Mouse (Mus musculus): ENCODE measurements around the gene Tjp1. TPM values are rescaled to one million over a fixed set of nuclear protein-coding genes. Genes with fewer than 3 reads are reported as not detected.

Tjp1 gene
- polyA plus RNA-seq, 1 experiment from 2014 or later, result 18.6 TPM

DNA sequence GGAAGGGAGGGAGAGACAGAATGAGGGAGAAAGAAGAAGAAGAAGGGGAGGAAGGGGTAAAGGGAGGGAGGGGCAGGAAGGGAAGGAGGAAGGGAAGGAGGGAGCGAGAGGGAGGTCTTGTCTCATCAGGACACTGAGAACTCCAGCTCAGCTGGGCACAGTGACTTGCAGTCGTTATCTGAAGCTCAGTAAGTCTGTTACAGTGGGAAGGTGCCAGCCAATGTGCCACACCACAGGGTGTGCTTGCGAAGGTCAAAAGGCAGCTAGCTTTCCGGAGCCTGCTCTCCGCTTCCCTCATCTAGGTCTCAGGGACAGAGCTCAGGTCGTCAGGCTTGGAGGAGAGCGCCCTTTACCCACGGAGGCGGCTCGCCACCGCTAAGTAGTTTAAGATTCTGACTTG lies 61.4 kb downstream of the Tjp1 start:
- no peak overlapping the region for H3K9ac ChIP-seq (replicated peaks; ENCODE audit: low read length)
- H3K4me2 ChIP-seq (ENCODE audit: low read depth, low read length), result no peak overlapping the region
- no peak for DNase-seq (ENCODE audit: low spot score)
- H3K4me3 ChIP-seq (ENCODE audit: low read depth, low read length), result no peak overlapping the region
- H3K4me1 ChIP-seq (ENCODE audit: control insufficient read depth, insufficient read depth, low read length), result no peaks in the 10 kb centered on the region
- no peaks in the 10 kb centered on the region for H3K27me3 ChIP-seq (ENCODE audit: control insufficient read depth, insufficient read depth, low read length)
- no peaks in the 10 kb centered on the region for H3K36me3 ChIP-seq (replicated peaks; ENCODE audit: control insufficient read depth, insufficient read depth, low read depth, low read length)
- WGBS, result 34% methylated on average over 11 of the region's 11 CpGs
- H3K27ac ChIP-seq (replicated peaks; ENCODE audit: low read depth, low read length), result no peak overlapping the region
- ATAC-seq (replicated peaks; ENCODE audit: insufficient number of reproducible peaks, low FRiP score, low TSS enrichment, low read depth), result no peak
- no peaks in the 10 kb centered on the region for H3K9me3 ChIP-seq (replicated peaks; ENCODE audit: control insufficient read depth, low read length)

DNA sequence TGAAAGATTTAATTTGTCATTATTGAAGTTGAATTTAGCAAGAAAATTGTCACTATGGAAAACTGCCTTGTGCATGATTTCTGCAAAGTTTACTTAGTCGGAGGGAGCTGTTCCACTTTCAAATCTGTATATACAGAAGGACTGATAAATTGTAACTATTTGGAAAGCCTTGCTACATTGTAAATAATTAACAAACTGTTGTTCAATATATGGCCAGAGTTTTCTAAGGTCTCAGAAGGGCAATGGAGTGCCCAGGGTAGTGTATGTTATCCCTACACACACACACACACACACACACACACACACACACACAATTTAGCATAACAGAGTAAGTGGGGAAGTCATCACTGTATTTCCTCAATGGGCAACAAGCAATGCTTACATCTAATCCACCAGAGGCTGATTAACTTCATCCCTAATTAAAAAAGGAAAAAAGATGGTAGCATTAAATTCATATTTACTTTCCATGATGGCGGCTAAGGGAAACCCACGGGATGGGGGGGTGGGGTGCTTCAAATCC lies 63.0 kb downstream of the Tjp1 start:
- ATAC-seq (replicated peaks; ENCODE audit: insufficient number of reproducible peaks, low FRiP score, low TSS enrichment, low read depth) (no peak), DNase-seq (ENCODE audit: low spot score) (no peak)
- Histone ChIP-seq H3K27me3 (ENCODE audit: control insufficient read depth, insufficient read depth, low read length) (no peaks in the 10 kb centered on the region), H3K9me3 (replicated peaks; ENCODE audit: control insufficient read depth, low read length) (no peaks in the 10 kb centered on the region), H3K4me2 (ENCODE audit: low read depth, low read length) (no peak overlapping the region), H3K36me3 (replicated peaks; ENCODE audit: control insufficient read depth, insufficient read depth, low read depth, low read length) (no peaks in the 10 kb centered on the region), H3K4me1 (ENCODE audit: control insufficient read depth, insufficient read depth, low read length) (no peaks in the 10 kb centered on the region), H3K4me3 (ENCODE audit: low read depth, low read length) (no peak overlapping the region), H3K9ac (replicated peaks; ENCODE audit: low read length) (no peak overlapping the region), H3K27ac (replicated peaks; ENCODE audit: low read depth, low read length) (no peak overlapping the region)
- 85% methylated on average over 3 of the region's 3 CpGs for WGBS

- Histone ChIP-seq H3K9me3 (replicated peaks; ENCODE audit: control insufficient read depth, low read length) (no peaks in the 10 kb centered on the region), H3K36me3 (replicated peaks; ENCODE audit: control insufficient read depth, insufficient read depth, low read depth, low read length) (no peaks in the 10 kb centered on the region), H3K27me3 (ENCODE audit: control insufficient read depth, insufficient read depth, low read length) (no peaks in the 10 kb centered on the region), H3K4me1 (ENCODE audit: control insufficient read depth, insufficient read depth, low read length) (no peaks in the 10 kb centered on the region), H3K4me2 (ENCODE audit: low read depth, low read length) (no peak overlapping the region), H3K9ac (replicated peaks; ENCODE audit: low read length) (no peak overlapping the region), H3K4me3 (ENCODE audit: low read depth, low read length) (no peak overlapping the region), H3K27ac (replicated peaks; ENCODE audit: low read depth, low read length) (no peak overlapping the region)
- no peak for DNase-seq (ENCODE audit: low spot score)
- WGBS, result 82% methylated on average over 4 of the region's 4 CpGs
- ATAC-seq (replicated peaks; ENCODE audit: insufficient number of reproducible peaks, low FRiP score, low TSS enrichment, low read depth), result no peak
Observed at GRCm38 (mm10) chr7:65463438-65463837, 64.1 kb downstream of the Tjp1 start.

DNA sequence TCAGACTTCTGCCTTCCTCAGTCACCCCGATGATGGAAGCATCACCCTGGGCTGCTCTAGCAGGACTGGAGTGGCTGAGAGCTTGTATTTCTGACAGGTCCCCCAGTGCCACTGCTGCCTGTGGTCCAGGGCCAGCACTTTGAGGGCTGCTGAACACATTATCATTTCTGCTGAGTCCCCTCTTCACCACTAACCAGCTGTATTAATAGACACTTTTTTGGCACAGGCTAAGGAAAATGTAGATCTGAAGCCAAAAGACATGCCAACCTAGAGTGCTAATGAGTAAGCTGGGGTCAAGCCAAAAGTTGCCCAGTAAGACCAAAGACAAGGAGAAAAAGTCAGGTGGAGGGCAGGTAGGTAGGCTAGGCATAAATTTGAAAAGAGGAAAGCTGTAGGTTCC lies 66.2 kb downstream of the Tjp1 start:
- no peak overlapping the region for H3K9ac ChIP-seq (replicated peaks; ENCODE audit: low read length)
- H3K36me3 ChIP-seq (replicated peaks; ENCODE audit: control insufficient read depth, insufficient read depth, low read depth, low read length), result no peaks in the 10 kb centered on the region
- no peak overlapping the region for H3K27ac ChIP-seq (replicated peaks; ENCODE audit: low read depth, low read length)
- no peaks in the 10 kb centered on the region for H3K27me3 ChIP-seq (ENCODE audit: control insufficient read depth, insufficient read depth, low read length)
- DNase-seq (ENCODE audit: low spot score) (no peak), ATAC-seq (replicated peaks; ENCODE audit: insufficient number of reproducible peaks, low FRiP score, low TSS enrichment, low read depth) (no peak)
- 77% methylated on average over 1 of the region's 1 CpGs for WGBS
- H3K4me1 ChIP-seq (ENCODE audit: control insufficient read depth, insufficient read depth, low read length), result no peaks in the 10 kb centered on the region
- H3K9me3 ChIP-seq (replicated peaks; ENCODE audit: control insufficient read depth, low read length), result no peaks in the 10 kb centered on the region
- H3K4me2 ChIP-seq (ENCODE audit: low read depth, low read length), result no peak overlapping the region
- no peak overlapping the region for H3K4me3 ChIP-seq (ENCODE audit: low read depth, low read length)

DNA sequence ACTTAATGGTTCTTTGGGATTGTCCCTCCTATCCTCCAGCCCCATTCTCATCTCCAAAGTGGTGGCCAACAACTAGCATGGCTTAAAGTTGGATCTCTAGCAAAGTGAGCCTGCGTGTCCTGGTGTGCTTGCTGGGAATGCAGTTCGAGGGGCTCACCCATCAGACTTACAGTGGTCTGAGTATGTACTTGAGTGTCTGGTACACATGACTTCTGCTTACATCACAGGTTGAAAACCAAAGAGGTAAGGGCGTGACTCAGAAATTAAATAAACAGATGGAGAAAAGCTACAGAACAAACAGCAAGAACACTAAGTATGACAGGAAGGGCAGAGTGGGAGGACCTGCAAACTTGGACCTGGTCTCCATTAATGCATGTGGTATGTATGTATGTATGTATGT lies 67.4 kb downstream of the Tjp1 start:
- H3K4me3 ChIP-seq (ENCODE audit: low read depth, low read length), result no peak overlapping the region
- no peak overlapping the region for H3K9ac ChIP-seq (replicated peaks; ENCODE audit: low read length)
- H3K4me1 ChIP-seq (ENCODE audit: control insufficient read depth, insufficient read depth, low read length), result no peaks in the 10 kb centered on the region
- ATAC-seq (replicated peaks; ENCODE audit: insufficient number of reproducible peaks, low FRiP score, low TSS enrichment, low read depth), result no peak
- H3K27ac ChIP-seq (replicated peaks; ENCODE audit: low read depth, low read length), result no peak overlapping the region
- H3K36me3 ChIP-seq (replicated peaks; ENCODE audit: control insufficient read depth, insufficient read depth, low read depth, low read length), result no peaks in the 10 kb centered on the region
- H3K9me3 ChIP-seq (replicated peaks; ENCODE audit: control insufficient read depth, low read length), result no peaks in the 10 kb centered on the region
- WGBS, result 86% methylated on average over 3 of the region's 3 CpGs
- H3K27me3 ChIP-seq (ENCODE audit: control insufficient read depth, insufficient read depth, low read length), result no peaks in the 10 kb centered on the region
- no peak overlapping the region for H3K4me2 ChIP-seq (ENCODE audit: low read depth, low read length)
- DNase-seq (ENCODE audit: low spot score), result no peak

- H3K4me3 ChIP-seq (ENCODE audit: low read depth, low read length), result no peak overlapping the region
- H3K9me3 ChIP-seq (replicated peaks; ENCODE audit: control insufficient read depth, low read length), result no peaks in the 10 kb centered on the region
- DNase-seq (ENCODE audit: low spot score) (no peak), ATAC-seq (replicated peaks; ENCODE audit: insufficient number of reproducible peaks, low FRiP score, low TSS enrichment, low read depth) (no peak)
- no peak overlapping the region for H3K4me2 ChIP-seq (ENCODE audit: low read depth, low read length)
- WGBS, result 55% methylated on average over 2 of the region's 2 CpGs
- H3K36me3 ChIP-seq (replicated peaks; ENCODE audit: control insufficient read depth, insufficient read depth, low read depth, low read length), result no peaks in the 10 kb centered on the region
- no peak overlapping the region for H3K9ac ChIP-seq (replicated peaks; ENCODE audit: low read length)
- H3K27ac ChIP-seq (replicated peaks; ENCODE audit: low read depth, low read length), result no peak overlapping the region
- H3K27me3 ChIP-seq (ENCODE audit: control insufficient read depth, insufficient read depth, low read length), result no peaks in the 10 kb centered on the region
- no peaks in the 10 kb centered on the region for H3K4me1 ChIP-seq (ENCODE audit: control insufficient read depth, insufficient read depth, low read length)
Observed at GRCm38 (mm10) chr7:65456031-65456430, 71.5 kb downstream of the Tjp1 start.

DNA sequence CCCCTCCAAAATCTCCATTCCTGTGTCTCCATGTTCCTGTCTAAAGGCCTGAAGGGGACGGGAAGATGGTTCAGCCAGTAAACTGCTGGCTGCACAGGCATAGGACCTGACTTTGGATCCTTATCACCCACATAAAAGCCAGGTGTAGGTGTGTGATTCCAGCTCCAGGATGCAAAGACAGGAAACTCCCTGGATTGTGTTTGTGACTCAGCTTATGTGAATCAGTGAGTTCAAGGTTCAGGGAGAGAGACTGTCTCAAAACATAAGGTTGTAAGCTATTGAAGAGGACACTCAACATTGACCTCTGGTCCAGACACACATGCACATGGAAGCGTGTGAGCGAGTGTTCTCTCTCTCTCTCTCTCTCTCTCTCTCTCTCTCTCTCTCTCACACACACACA lies 72.4 kb downstream of the Tjp1 start:
- Histone ChIP-seq H3K36me3 (replicated peaks; ENCODE audit: control insufficient read depth, insufficient read depth, low read depth, low read length) (no peaks in the 10 kb centered on the region), H3K4me3 (ENCODE audit: low read depth, low read length) (no peak overlapping the region), H3K9me3 (replicated peaks; ENCODE audit: control insufficient read depth, low read length) (no peaks in the 10 kb centered on the region), H3K27me3 (ENCODE audit: control insufficient read depth, insufficient read depth, low read length) (no peaks in the 10 kb centered on the region), H3K27ac (replicated peaks; ENCODE audit: low read depth, low read length) (no peak overlapping the region), H3K4me2 (ENCODE audit: low read depth, low read length) (no peak overlapping the region), H3K9ac (replicated peaks; ENCODE audit: low read length) (no peak overlapping the region), H3K4me1 (ENCODE audit: control insufficient read depth, insufficient read depth, low read length) (no peaks in the 10 kb centered on the region)
- ATAC-seq (replicated peaks; ENCODE audit: insufficient number of reproducible peaks, low FRiP score, low TSS enrichment, low read depth) (no peak), DNase-seq (ENCODE audit: low spot score) (no peak)
- 88% methylated on average over 3 of the region's 3 CpGs for WGBS

GRCm38 (mm10) chr7:65454269-65454668 lies 73.3 kb downstream of the Tjp1 start:
- Histone ChIP-seq H3K9me3 (replicated peaks; ENCODE audit: control insufficient read depth, low read length) (no peaks in the 10 kb centered on the region), H3K4me2 (ENCODE audit: low read depth, low read length) (no peak overlapping the region), H3K36me3 (replicated peaks; ENCODE audit: control insufficient read depth, insufficient read depth, low read depth, low read length) (no peaks in the 10 kb centered on the region), H3K9ac (replicated peaks; ENCODE audit: low read length) (no peak overlapping the region), H3K4me3 (ENCODE audit: low read depth, low read length) (no peak overlapping the region), H3K4me1 (ENCODE audit: control insufficient read depth, insufficient read depth, low read length) (no peaks in the 10 kb centered on the region), H3K27ac (replicated peaks; ENCODE audit: low read depth, low read length) (no peak overlapping the region), H3K27me3 (ENCODE audit: control insufficient read depth, insufficient read depth, low read length) (no peaks in the 10 kb centered on the region)
- ATAC-seq (replicated peaks; ENCODE audit: insufficient number of reproducible peaks, low FRiP score, low TSS enrichment, low read depth) (no peak), DNase-seq (ENCODE audit: low spot score) (no peak)
- 19% methylated on average over 3 of the region's 3 CpGs for WGBS

Measured in embryonic facial prominence, embryonic 11.5 days (tissue).